Mouse (Mus musculus): ENCODE measurements around the gene Hoxc12.

Gene Hoxc12

GRCm38 (mm10) chr15:102936279-102936972, at the start of gene Hoxc12:
TSS of gene Hoxc12 (plus strand) at chr15:102936757.
- no peak for DNase-seq (ENCODE audit: low spot score)

GRCm38 (mm10) chr15:102895115-102895514, 41.4 kb upstream of the Hoxc12 start:
- no peak for DNase-seq (ENCODE audit: low spot score)

- DNase-seq (ENCODE audit: low spot score): no peak
These were observed 31.6 kb upstream of the Hoxc12 start for GRCm38 (mm10) chr15:102904946-102905345.

GRCm38 (mm10) chr15:102909536-102909935, 27.0 kb upstream of the Hoxc12 start:
- DNase-seq (ENCODE audit: low spot score): no peak

GRCm38 (mm10) chr15:102910038-102910437, 26.5 kb upstream of the Hoxc12 start:
- peak; percentile 34 for DNase-seq (ENCODE audit: low spot score)

GRCm38 (mm10) chr15:102910496-102911095, 26.0 kb upstream of the Hoxc12 start:
- DNase-seq (ENCODE audit: low spot score): peak; percentile 32

GRCm38 (mm10) chr15:102913038-102913585, 23.4 kb upstream of the Hoxc12 start:
- DNase-seq (ENCODE audit: low spot score): no peak

GRCm38 (mm10) chr15:102917972-102918572, 18.5 kb upstream of the Hoxc12 start:
- peak; percentile 26 for DNase-seq (ENCODE audit: low spot score)

- peak; percentile 14 for DNase-seq (ENCODE audit: low spot score)
These were observed 17.8 kb upstream of the Hoxc12 start for GRCm38 (mm10) chr15:102918611-102919265.

GRCm38 (mm10) chr15:102919336-102920180, 17.0 kb upstream of the Hoxc12 start:
- peak; percentile 4 for DNase-seq (ENCODE audit: low spot score)

- peak; percentile 91 for DNase-seq (ENCODE audit: low spot score)
These were observed 15.9 kb upstream of the Hoxc12 start for GRCm38 (mm10) chr15:102920619-102921018.

- peak; percentile 20 for DNase-seq (ENCODE audit: low spot score)
These were observed 15.2 kb upstream of the Hoxc12 start, which contains the start of gene Hoxc13 for GRCm38 (mm10) chr15:102921053-102922011. TSS of gene Hoxc13 (plus strand) at chr15:102921103.

- DNase-seq (ENCODE audit: low spot score): peak; percentile 41
These were observed 14.6 kb upstream of the Hoxc12 start for GRCm38 (mm10) chr15:102922012-102922362.

- DNase-seq (ENCODE audit: low spot score): no peak
These were observed 13.7 kb upstream of the Hoxc12 start for GRCm38 (mm10) chr15:102922636-102923500.

GRCm38 (mm10) chr15:102927032-102927645, 9.4 kb upstream of the Hoxc12 start:
- DNase-seq (ENCODE audit: low spot score): no peak

- DNase-seq (ENCODE audit: low spot score): no peak
These were observed 4.7 kb upstream of the Hoxc12 start for GRCm38 (mm10) chr15:102931706-102932358.

GRCm38 (mm10) chr15:102934438-102934837, 2.1 kb upstream of the Hoxc12 start:
- DNase-seq (ENCODE audit: low spot score): peak; percentile 66

GRCm38 (mm10) chr15:102934897-102935296, 1.7 kb upstream of the Hoxc12 start:
- no peak for DNase-seq (ENCODE audit: low spot score)
